Comparison of ENCODE assay signal across 9 mouse cellular contexts in genomic region chr7:135768592-135768991, GRCm38 (mm10). TPM values are rescaled to one million over a fixed set of nuclear protein-coding genes. Genes with fewer than 3 reads are reported as not detected.
DNase-seq lines count a peak whose midpoint lies in the region; ATAC-seq and TF ChIP-seq lines count a peak whose summit lies in the region.
"Had no signal": no experiment of that assay in that cellular context is flagged by ENCODE, and none has a peak within 500 bp of the region (broad histone marks: within the 10 kb centered on the region; RNA-seq: fewer than 3 reads in every experiment).

No protein-coding gene starts in this region.

- TF ChIP-seq CTCF in C2C12 (IDR thresholded peaks at IDR 0.05; ENCODE audit: control insufficient read depth, insufficient read depth, insufficient read length), result peak; percentile 44
- TF ChIP-seq CTCF in lung, embryonic 14.5 days (IDR thresholded peaks at IDR 0.05; ENCODE audit: low read depth), result peak; percentile 87

- H3K9ac ChIP-seq in lung, embryonic 14.5 days, result no peak overlapping the region
- H3K9ac ChIP-seq: heart, embryonic 15.5 days had no signal

- ATAC-seq in lung, embryonic 14.5 days (ENCODE audit: insufficient read depth), result peak; percentile 80

- peaks cover 18% of the 10 kb centered on the region for H3K27me3 ChIP-seq in C2C12 (ENCODE audit: control insufficient read depth, insufficient read depth, insufficient read length)
- H3K27me3 ChIP-seq in lung, embryonic 14.5 days (ENCODE audit: insufficient read depth, low read length), result no peaks in the 10 kb centered on the region

- H3K4me3 ChIP-seq in C2C12 (ENCODE audit: insufficient read depth, poor library complexity, severe bottlenecking), result no peak overlapping the region
- H3K4me3 ChIP-seq in lung, embryonic 14.5 days (ENCODE audit: low read depth, low read length), result no peak overlapping the region
- H3K4me3 ChIP-seq: heart, embryonic 15.5 days had no signal

- no peak overlapping the region for H3ac ChIP-seq in C2C12 (ENCODE audit: control insufficient read depth, insufficient read length, low read depth)

- H3K36me3 ChIP-seq in C2C12 (ENCODE audit: control insufficient read depth, insufficient read depth), result no peaks in the 10 kb centered on the region
- no peaks in the 10 kb centered on the region for H3K36me3 ChIP-seq in lung, embryonic 14.5 days (ENCODE audit: insufficient read depth)
- H3K36me3 ChIP-seq: heart, embryonic 15.5 days had no signal

- H3K4me1 ChIP-seq in lung, embryonic 14.5 days (ENCODE audit: insufficient read depth), result no peaks in the 10 kb centered on the region

- WGBS in large intestine, adult 2 months, result 3% methylated on average over 3 of the region's 3 CpGs
- WGBS in lung, embryonic 14.5 days, result 4% methylated on average over 3 of the region's 3 CpGs

- DNase-seq in adrenal gland, adult 8-10 months, result peak; percentile 75
- DNase-seq in embryo, embryonic 9.5 days (ENCODE audit: extremely low spot score), result peak; percentile 71
- peak; percentile 87 for DNase-seq in heart, adult 8-10 months (ENCODE audit: low spot score)
- DNase-seq in large intestine, adult 2 months (ENCODE audit: low read depth, low spot score), result peak; percentile 44
- peak; percentile 96 for DNase-seq in lung, embryonic 14.5 days
- DNase-seq in retina, embryonic 14.5 days (ENCODE audit: low spot score), result peak; percentile 81
- peak; percentile 62 for DNase-seq in thymus, postnatal 25 days

- H3K9me3 ChIP-seq in lung, embryonic 14.5 days (ENCODE audit: low read depth, low read length), result no peaks in the 10 kb centered on the region
- H3K9me3 ChIP-seq: heart, embryonic 15.5 days had no signal

- no peaks in the 10 kb centered on the region for H3K79me3 ChIP-seq in C2C12 (ENCODE audit: low read depth)

- no peak overlapping the region for H3K27ac ChIP-seq in lung, embryonic 14.5 days (ENCODE audit: low read depth)
- H3K27ac ChIP-seq: heart, embryonic 15.5 days had no signal

- H3K4me2 ChIP-seq in lung, embryonic 14.5 days, result no peak overlapping the region

- H3K79me2 ChIP-seq in C2C12 (ENCODE audit: control insufficient read depth, insufficient read depth), result no peaks in the 10 kb centered on the region

TF ChIP-seq in C2C12, 6 proteins besides CTCF, POLR2A, EP300 and RAD21:
- TF ChIP-seq MYOG (IDR thresholded peaks at IDR 0.05; ENCODE audit: control insufficient read depth, extremely low read depth, insufficient read length), result no peak
- TF ChIP-seq CEBPB (IDR thresholded peaks at IDR 0.05; ENCODE audit: low read depth), result no peak
- TF ChIP-seq MYOD1 (IDR thresholded peaks at IDR 0.05; ENCODE audit: control insufficient read depth, insufficient read length, low read depth), result no peak
- TF ChIP-seq USF1 (IDR thresholded peaks at IDR 0.05; ENCODE audit: low read depth), result no peak
- no peak for TF ChIP-seq FOSL1 (IDR thresholded peaks at IDR 0.05; ENCODE audit: insufficient read depth, low read length, poor library complexity, severe bottlenecking)
- no peak for TF ChIP-seq MAX (IDR thresholded peaks at IDR 0.05)

RNA-seq across cellular contexts. Expression of gene Mki67, which starts 52.4 kb away (rescaled TPM):
- 18.1 TPM for polyA plus RNA-seq in C2C12 (2012; fragmentation: generic; extraction: Trizol)
- 1 to 10 TPM; 2.0 to 4.2 (median 3.2) TPM for total RNA-seq in adrenal gland, adult 8-10 months (2022)
- total RNA-seq in heart, adult 8-10 months (2022), result 1 to 10 TPM in 1 of 4 experiments, under 1 TPM in 3; 0.41 to 2.4 (median 0.83) TPM
- 4.5 and 7.9 TPM in 2 replicates for polyA plus RNA-seq in large intestine, adult 2 months (2012; rRNA removed)
- polyA plus RNA-seq in lung, embryonic 14.5 days (2014; fragmentation: Nextera tagmentation; extraction: Ambion mirVana), result 80.7 and 81.1 TPM in 2 replicates

Comparison
In these comparisons a context has a peak if more than half of its experiments do, and no peak if none do; other contexts are left out.
1. DNase-seq: peak in every context shown above with its lines; median percentile 96 in lung, embryonic 14.5 days; 87 in heart, adult 8-10 months; 81 in retina, embryonic 14.5 days; 75 in adrenal gland, adult 8-10 months; 71 in embryo, embryonic 9.5 days; 62 in thymus, postnatal 25 days; 44 in large intestine, adult 2 months.